Mouse (Mus musculus) CH12.LX (cell line): ENCODE results near the gene Gm20388. TPM values are rescaled to one million over a fixed set of nuclear protein-coding genes. Genes with fewer than 3 reads are reported as not detected.

Experiments used
- DNase-seq: peaks from one replicate; pipeline ENCODE4 v3.0.0-alpha.2; 2013; ENCODE audit errors: extremely low read depth
- H3K27ac ChIP-seq: 2 replicates; pipeline ENCODE4 v1.5.1; 2012; ENCODE audit warnings: low read depth, mild to moderate bottlenecking, control low read depth, moderate library complexity; ENCODE audit not compliant: insufficient read depth
- H3K27me3 ChIP-seq: replicated peaks from 2 replicates; pipeline ENCODE3; 2012; ENCODE audit warnings: inconsistent platforms
- H3K36me3 ChIP-seq, 2 experiments: replicated peaks in 1 of 2; 2 replicates each; pipeline versions ENCODE3 to v1.6.1; 2012; ENCODE audit warnings: inconsistent platforms in 1 of 2, low read length in 1 of 2, mild to moderate bottlenecking in 1 of 2, mixed read lengths in 1 of 2, moderate library complexity in 1 of 2; ENCODE audit not compliant: control insufficient read depth in 1 of 2, insufficient read depth in 1 of 2
- H3K4me1 ChIP-seq, 2 experiments: 2 replicates each; pipeline ENCODE4 v1.6.1; 2012; ENCODE audit warnings: inconsistent platforms in 1 of 2, moderate library complexity in 1 of 2; ENCODE audit not compliant: insufficient read depth in 2 of 2, control insufficient read depth in 1 of 2
- H3K4me2 ChIP-seq: 2 replicates; pipeline ENCODE4 v1.6.1; 2012; ENCODE audit warnings: low read depth, mild to moderate bottlenecking, control low read depth; ENCODE audit not compliant: poor library complexity, insufficient read depth, severe bottlenecking
- H3K4me3 ChIP-seq, 3 experiments: fragments of 150-350 bp in 1 of 3; sonication (generic) in 1 of 3; replicated peaks in 1 of 3; 2 replicates each; pipeline versions ENCODE3 to v1.5.1; 2011 to 2012; ENCODE audit warnings: low read depth in 2 of 3, low read length in 2 of 3, mild to moderate bottlenecking in 2 of 3, moderate library complexity in 2 of 3, control low read depth in 1 of 3, improper control_type of control experiment in 1 of 3, inconsistent platforms in 1 of 3, mixed read lengths in 1 of 3; ENCODE audit not compliant: poor library complexity in 1 of 3
- H3K79me2 ChIP-seq: replicated peaks from 2 replicates; pipeline ENCODE4 v1.6.1; 2012; ENCODE audit warnings: mild to moderate bottlenecking, moderate library complexity; ENCODE audit not compliant: control insufficient read depth, poor library complexity, insufficient read depth, severe bottlenecking; ENCODE audit errors: extremely low read depth
- H3K9ac ChIP-seq: 2 replicates; pipeline ENCODE4 v1.6.1; 2012; ENCODE audit warnings: low read depth, mild to moderate bottlenecking, control low read depth, moderate library complexity; ENCODE audit not compliant: insufficient read depth
- H3K9me3 ChIP-seq: replicated peaks from 2 replicates; pipeline ENCODE3; 2012; ENCODE audit warnings: low read length, inconsistent platforms, mixed read lengths
- BHLHE40 ChIP-seq: IDR thresholded peaks from 2 replicates; pipeline ENCODE4 v1.6.1; 2011; ENCODE audit warnings: mild to moderate bottlenecking, low read depth, low read length, improper control_type of control experiment
- CHD1 ChIP-seq: IDR thresholded peaks from 2 replicates; pipeline ENCODE4 v1.6.1; 2012; ENCODE audit warnings: low read depth, low read length, improper control_type of control experiment, inconsistent platforms
- CTCF ChIP-seq, 2 experiments: IDR thresholded peaks in 1 of 2; conservative IDR thresholded peaks in 1 of 2; 2 replicates each; pipeline ENCODE4 v1.5.1; 2011 to 2012; ENCODE audit warnings: low read depth in 2 of 2, low read length in 2 of 2, improper control_type of control experiment in 1 of 2, inconsistent platforms in 1 of 2, mild to moderate bottlenecking in 1 of 2, moderate library complexity in 1 of 2
- ELF1 ChIP-seq: IDR thresholded peaks from 2 replicates; pipeline ENCODE4 v1.6.1; 2014; ENCODE audit warnings: low read depth, mild to moderate bottlenecking, inconsistent platforms, low read length, improper control_type of control experiment
- EP300 ChIP-seq: IDR thresholded peaks from 2 replicates; pipeline ENCODE4 v1.6.1; 2011; ENCODE audit warnings: low read length, improper control_type of control experiment
- ETS1 ChIP-seq: conservative IDR thresholded peaks from 2 replicates; pipeline ENCODE4 v1.6.1; 2012; ENCODE audit warnings: low read depth, mild to moderate bottlenecking, inconsistent platforms, low read length, improper control_type of control experiment, moderate library complexity
- GABPA ChIP-seq: IDR thresholded peaks from 2 replicates; pipeline ENCODE4 v1.6.1; 2012; ENCODE audit warnings: low read depth, low read length, improper control_type of control experiment, inconsistent platforms; ENCODE audit not compliant: insufficient replicate concordance
- HCFC1 ChIP-seq: IDR thresholded peaks from 2 replicates; pipeline ENCODE4 v1.6.1; 2012; ENCODE audit warnings: low read depth, mild to moderate bottlenecking, inconsistent platforms, low read length, improper control_type of control experiment
- IRF4 ChIP-seq: IDR thresholded peaks from 2 replicates; pipeline ENCODE4 v1.6.1; 2014; ENCODE audit warnings: low read depth, mild to moderate bottlenecking, inconsistent platforms, low read length, improper control_type of control experiment
- JUN ChIP-seq: IDR thresholded peaks from 2 replicates; pipeline ENCODE4 v1.6.1; 2011; ENCODE audit warnings: low read depth, mild to moderate bottlenecking, low read length, improper control_type of control experiment, moderate library complexity; ENCODE audit not compliant: insufficient read depth
- JUND ChIP-seq: conservative IDR thresholded peaks from 2 replicates; pipeline ENCODE4 v1.6.1; 2011; ENCODE audit warnings: low read depth, low read length, improper control_type of control experiment
- MYC ChIP-seq: IDR thresholded peaks from 2 replicates; pipeline ENCODE4 v1.6.1; 2011; ENCODE audit warnings: low read depth, mild to moderate bottlenecking, improper control_type of control experiment, low read length
- NRF1 ChIP-seq: IDR thresholded peaks from 2 replicates; pipeline ENCODE4 v1.6.1; 2014; ENCODE audit warnings: low read depth, mild to moderate bottlenecking, inconsistent platforms, low read length, improper control_type of control experiment, moderate library complexity
- POLR2AphosphoS2 ChIP-seq: IDR thresholded peaks from 2 replicates; pipeline ENCODE4 v1.6.1; 2011; ENCODE audit warnings: low read depth, low read length, improper control_type of control experiment
- RAD21 ChIP-seq: IDR thresholded peaks from 2 replicates; pipeline ENCODE4 v1.6.1; 2011; ENCODE audit warnings: low read depth, mild to moderate bottlenecking, low read length, improper control_type of control experiment, moderate library complexity
- RCOR1 ChIP-seq: conservative IDR thresholded peaks from 2 replicates; pipeline ENCODE4 v1.6.1; 2012; ENCODE audit warnings: low read depth, mild to moderate bottlenecking, inconsistent platforms, low read length, improper control_type of control experiment
- SIN3A ChIP-seq: IDR thresholded peaks from 2 replicates; pipeline ENCODE4 v1.6.1; 2012; ENCODE audit warnings: low read length, improper control_type of control experiment, inconsistent platforms
- SMC3 ChIP-seq: IDR thresholded peaks from 2 replicates; pipeline ENCODE4 v1.6.1; 2011; ENCODE audit warnings: low read depth, low read length, improper control_type of control experiment
- TCF12 ChIP-seq: IDR thresholded peaks from 2 replicates; pipeline ENCODE4 v1.6.1; 2014; ENCODE audit warnings: low read depth, mild to moderate bottlenecking, inconsistent platforms, low read length, improper control_type of control experiment
- USF2 ChIP-seq: conservative IDR thresholded peaks from 2 replicates; pipeline ENCODE4 v1.6.1; 2011; ENCODE audit warnings: low read depth, low read length, improper control_type of control experiment
- ZC3H11A ChIP-seq: IDR thresholded peaks from 2 replicates; pipeline ENCODE4 v1.6.1; 2012; ENCODE audit warnings: low read depth, mild to moderate bottlenecking, inconsistent platforms, low read length, improper control_type of control experiment
- dilution Hi-C: fragments of 300-500 bp; cut with MboI; formaldehyde crosslinking; loops from 2 replicates; pipeline ENCODE4 v1.14.3; 2020; ENCODE audit warnings: low sequenced_read_pairs; ENCODE audit not compliant: extremely low pct_unique_long_range_greater_than_20kb, extremely low pct_ligation_motif_present
- in situ Hi-C: fragments of 300-500 bp; cut with MboI; formaldehyde crosslinking; loops from 3 replicates; pipeline ENCODE4 v1.14.3; 2019; ENCODE audit warnings: low sequenced_read_pairs, low pct_ligation_motif_present, low pct_unique_long_range_greater_than_20kb, mixed read lengths
- polyA plus RNA-seq: library from polyadenylated mRNA; unstranded; fragments of >175 nt; gene quantifications from 2 replicates; pipeline ENCODE4 v1.2.1, GENCODE M21; 2012; ENCODE audit warnings: low read depth; ENCODE audit not compliant: insufficient read length
- total RNA-seq, 2 experiments: library from RNA; depleted of rRNA; stranded (reverse); fragments of 300-350 nt in 1 of 2; fragments of >200 nt in 1 of 2; gene quantifications; 2 replicates each; pipeline ENCODE4 v1.2.3; 2012 to 2014

Gene Gm20388
- total and polyA plus RNA-seq, 3 experiments: 14.8 to 26.3 (median 22.2) TPM

- Histone ChIP-seq H3K79me2 (peaks cover 6% of the 10 kb centered on the region; the same call in 1 of the 2 replicates), H3K9ac (no peak overlapping the region), H3K27me3 (no peaks in the 10 kb centered on the region), H3K4me2 (no peak overlapping the region), H3K4me3 (no peak overlapping the region), H3K4me1 (peaks cover 64 to 84% of the 10 kb centered on the region in 2 experiments), H3K27ac (no peak overlapping the region), H3K36me3 (peaks cover 3 to 30% of the 10 kb centered on the region in 2 experiments), H3K9me3 (peaks cover 10% of the 10 kb centered on the region)
- TF ChIP-seq RAD21: no peak
- no peak for TF ChIP-seq GABPA
- no peak for TF ChIP-seq POLR2AphosphoS2
- TF ChIP-seq EP300: 0 out of 2 replicates have a peak, but pooled peaks have one; percentile 32
- peak; percentile 43; the same call in 1 of the 2 replicates for TF ChIP-seq TCF12
- no peak for TF ChIP-seq MYC
- no peak for TF ChIP-seq CTCF (conservative IDR thresholded peaks at IDR 0.05 in 1 of 2, IDR thresholded peaks at IDR 0.05 in 1 of 2; ENCODE audit: low read depth in 2 of 2, low read length in 2 of 2)
- in situ Hi-C loops: loop anchor here (5.0 kb wide), 1 partner anchor 42 kb away; the partner anchor contains the start of gene Galnt2
- DNase-seq: no peak
- dilution Hi-C loops: no loop called here
Observed at GRCm38 (mm10) chr8:124274441-124275120, 4363.9 kb downstream of the Gm20388 start.

- in situ Hi-C loops: loop anchor here (5.0 kb wide), 1 partner anchor 43 kb away; the partner anchor contains the start of gene Galnt2
- Histone ChIP-seq H3K9me3 (peaks cover 10% of the 10 kb centered on the region), H3K9ac (no peak overlapping the region), H3K4me2 (no peak overlapping the region), H3K36me3 (peaks cover 3 to 30% of the 10 kb centered on the region in 2 experiments), H3K79me2 (0 out of 2 replicates have a peak, but pooled peaks cover 4% of the 10 kb centered on the region), H3K27me3 (no peaks in the 10 kb centered on the region), H3K4me1 (peaks cover 71 to 88% of the 10 kb centered on the region in 2 experiments), H3K27ac (no peak overlapping the region), H3K4me3 (no peak overlapping the region)
- TF ChIP-seq CHD1: no peak
- TF ChIP-seq SIN3A: no peak
- TF ChIP-seq JUN: no peak
- TF ChIP-seq NRF1: no peak
- no peak for TF ChIP-seq POLR2AphosphoS2
- no peak for TF ChIP-seq ZC3H11A
- no peak for TF ChIP-seq RCOR1
- TF ChIP-seq CTCF (conservative IDR thresholded peaks at IDR 0.05 in 1 of 2, IDR thresholded peaks at IDR 0.05 in 1 of 2; ENCODE audit: low read depth in 2 of 2, low read length in 2 of 2): no peak
- TF ChIP-seq JUND: no peak
- TF ChIP-seq USF2: no peak
- no peak for TF ChIP-seq HCFC1
- TF ChIP-seq MYC: no peak
- no peak for TF ChIP-seq ETS1
- no peak for TF ChIP-seq IRF4
- no peak for TF ChIP-seq EP300
- no peak for TF ChIP-seq SMC3
- TF ChIP-seq ELF1: no peak
- no peak for TF ChIP-seq BHLHE40
- no peak for TF ChIP-seq TCF12
- no peak for DNase-seq
- dilution Hi-C loops: no loop called here
Observed at GRCm38 (mm10) chr8:124275377-124276071, 4364.9 kb downstream of the Gm20388 start.
